Mouse (Mus musculus) lung, embryonic 15.5 days (tissue): ENCODE measurements at regions not wholly inside any gene's neighbourhood (a gene's known extent, or its start where the extent isn't known, plus 50 kb on each side); places are given as distances from the start of the nearest gene placed in this dataset.
A peak's percentile ranks its signal among the peaks of the same experiment; 100 is the strongest.

Source experiments
- ATAC-seq: fragments of 200-750 bp; cut with Nextera tagmentation; 2 replicates; pipeline ENCODE4 v1.8.0; 2017; ENCODE audit warnings: moderate number of reproducible peaks, borderline replicate concordance; ENCODE audit not compliant: low FRiP score, low TSS enrichment; ENCODE audit errors: extremely low read depth
- H3K27ac ChIP-seq: fragments of 300-500 bp; sonication (generic); 2 replicates; pipeline ENCODE4 v1.5.1; 2015; ENCODE audit warnings: moderate library complexity, mild to moderate bottlenecking, inconsistent platforms
- H3K27me3 ChIP-seq: fragments of 300-500 bp; sonication (generic); 2 replicates; pipeline ENCODE4 v1.6.1; 2015; ENCODE audit warnings: inconsistent platforms
- H3K36me3 ChIP-seq: fragments of 300-500 bp; sonication (generic); 2 replicates; pipeline ENCODE4 v1.6.1; 2015; ENCODE audit warnings: inconsistent platforms
- H3K4me1 ChIP-seq: fragments of 300-500 bp; sonication (generic); 2 replicates; pipeline ENCODE4 v1.6.1; 2015; ENCODE audit warnings: inconsistent platforms
- H3K4me2 ChIP-seq: fragments of 300-500 bp; sonication (generic); 2 replicates; pipeline ENCODE4 v1.6.1; 2015; ENCODE audit warnings: inconsistent platforms, mild to moderate bottlenecking, moderate library complexity
- H3K4me3 ChIP-seq: fragments of 300-500 bp; sonication (generic); 2 replicates; pipeline ENCODE4 v1.5.1; 2015; ENCODE audit warnings: mild to moderate bottlenecking, inconsistent platforms
- H3K9ac ChIP-seq: fragments of 300-500 bp; sonication (generic); 2 replicates; pipeline ENCODE4 v1.6.1; 2015; ENCODE audit warnings: inconsistent platforms
- H3K9me3 ChIP-seq: fragments of 300-500 bp; sonication (generic); 2 replicates; pipeline ENCODE4 v1.6.1; 2016; ENCODE audit warnings: inconsistent platforms
- WGBS: fragments of 180-500 bp; shearing (Covaris S2); methylation state at CpG from one replicate; pipeline ENCODE4 v1.1.7; 2015; 5-methylcytosine and 5-hydroxymethylcytosine counted together

GRCm38 (mm10) chr8:31518903-31519302 is 1909.6 kb upstream of the 5930422O12Rik start:
- H3K27me3 ChIP-seq = no peaks in the 10 kb centered on the region
- no peak overlapping the region for H3K4me3 ChIP-seq
- H3K9ac ChIP-seq = no peak overlapping the region
- 57% methylated on average over 1 of the region's 1 CpGs for WGBS
- ATAC-seq = no peak
- no peak overlapping the region for H3K4me2 ChIP-seq
- H3K27ac ChIP-seq = no peak overlapping the region
- H3K9me3 ChIP-seq = no peaks in the 10 kb centered on the region
- H3K36me3 ChIP-seq = no peaks in the 10 kb centered on the region
- 0 out of 2 replicates have a peak, but pooled peaks cover 2% of the 10 kb centered on the region for H3K4me1 ChIP-seq

- H3K9me3 ChIP-seq = no peaks in the 10 kb centered on the region
- no peaks in the 10 kb centered on the region for H3K27me3 ChIP-seq
- no peak overlapping the region for H3K4me2 ChIP-seq
- WGBS = 32% methylated on average over 2 of the region's 2 CpGs
- no peak overlapping the region for H3K4me3 ChIP-seq
- no peak overlapping the region for H3K9ac ChIP-seq
- peak; percentile 97 for ATAC-seq
- peak overlapping the region; percentile 55; the same call in 1 of the 2 replicates for H3K27ac ChIP-seq
- H3K4me1 ChIP-seq = 0 out of 2 replicates have a peak, but pooled peaks cover 2% of the 10 kb centered on the region
- no peaks in the 10 kb centered on the region for H3K36me3 ChIP-seq
Observed at GRCm38 (mm10) chr8:31520991-31521448, 1907.5 kb upstream of the 5930422O12Rik start.

GRCm38 (mm10) chr8:31525071-31525470 is 1903.4 kb upstream of the 5930422O12Rik start:
- ATAC-seq = no peak
- Histone ChIP-seq H3K27me3 (no peaks in the 10 kb centered on the region), H3K4me3 (no peak overlapping the region), H3K36me3 (no peaks in the 10 kb centered on the region), H3K4me1 (0 out of 2 replicates have a peak, but pooled peaks cover 2% of the 10 kb centered on the region), H3K27ac (peak overlapping the region; percentile 27; the same call in 1 of the 2 replicates), H3K9ac (no peak overlapping the region), H3K9me3 (no peaks in the 10 kb centered on the region), H3K4me2 (no peak overlapping the region)
- 48% methylated on average over 5 of the region's 5 CpGs for WGBS

- 93% methylated on average over 3 of the region's 3 CpGs for WGBS
- ATAC-seq = no peak
Observed at GRCm38 (mm10) chr8:31539251-31539650, 1889.3 kb upstream of the 5930422O12Rik start.

GRCm38 (mm10) chr8:31541646-31542045 is 1886.9 kb upstream of the 5930422O12Rik start:
- Histone ChIP-seq H3K9me3 (no peaks in the 10 kb centered on the region), H3K27me3 (no peaks in the 10 kb centered on the region), H3K4me1 (no peaks in the 10 kb centered on the region), H3K9ac (no peak overlapping the region), H3K4me2 (no peak overlapping the region), H3K36me3 (no peaks in the 10 kb centered on the region), H3K4me3 (no peak overlapping the region), H3K27ac (no peak overlapping the region)
- no peak for ATAC-seq
- 21% methylated on average over 4 of the region's 4 CpGs for WGBS

More at GRCm38 (mm10) chr8:31539251-31539650, 1889.3 kb upstream of the 5930422O12Rik start:
- Histone ChIP-seq H3K9ac (no peak overlapping the region), H3K27me3 (no peaks in the 10 kb centered on the region), H3K4me2 (no peak overlapping the region), H3K4me1 (no peaks in the 10 kb centered on the region), H3K27ac (no peak overlapping the region), H3K4me3 (no peak overlapping the region), H3K36me3 (no peaks in the 10 kb centered on the region), H3K9me3 (no peaks in the 10 kb centered on the region)

- no peaks in the 10 kb centered on the region for H3K36me3 ChIP-seq
- no peak overlapping the region for H3K4me2 ChIP-seq
- H3K9me3 ChIP-seq = no peaks in the 10 kb centered on the region
- H3K4me3 ChIP-seq = no peak overlapping the region
- no peak overlapping the region for H3K9ac ChIP-seq
- no peaks in the 10 kb centered on the region for H3K27me3 ChIP-seq
- H3K27ac ChIP-seq = no peak overlapping the region
- peak; percentile 35; the same call in 1 of the 2 replicates for ATAC-seq
- no peaks in the 10 kb centered on the region for H3K4me1 ChIP-seq
Observed at GRCm38 (mm10) chr8:31574136-31574535, 1854.4 kb upstream of the 5930422O12Rik start.

GRCm38 (mm10) chr8:31576129-31576528 is 1852.4 kb upstream of the 5930422O12Rik start:
- Histone ChIP-seq H3K27ac (no peak overlapping the region), H3K4me2 (no peak overlapping the region), H3K9ac (no peak overlapping the region), H3K4me1 (no peaks in the 10 kb centered on the region), H3K36me3 (no peaks in the 10 kb centered on the region), H3K4me3 (no peak overlapping the region), H3K27me3 (no peaks in the 10 kb centered on the region), H3K9me3 (no peaks in the 10 kb centered on the region)
- ATAC-seq = peak; percentile 83
- 43% methylated on average over 2 of the region's 2 CpGs for WGBS

- H3K4me1 ChIP-seq = no peaks in the 10 kb centered on the region
- no peaks in the 10 kb centered on the region for H3K27me3 ChIP-seq
- no peaks in the 10 kb centered on the region for H3K9me3 ChIP-seq
- H3K9ac ChIP-seq = no peak overlapping the region
- no peak overlapping the region for H3K4me2 ChIP-seq
- no peak overlapping the region for H3K4me3 ChIP-seq
- no peaks in the 10 kb centered on the region for H3K36me3 ChIP-seq
- 50% methylated on average over 1 of the region's 1 CpGs for WGBS
- no peak overlapping the region for H3K27ac ChIP-seq
- ATAC-seq = peak; percentile 62; the same call in 1 of the 2 replicates
Observed at GRCm38 (mm10) chr8:31584661-31585060, 1843.8 kb upstream of the 5930422O12Rik start.

- no peaks in the 10 kb centered on the region for H3K27me3 ChIP-seq
- no peak overlapping the region for H3K4me3 ChIP-seq
- H3K9ac ChIP-seq = no peak overlapping the region
- no peaks in the 10 kb centered on the region for H3K4me1 ChIP-seq
- no peaks in the 10 kb centered on the region for H3K36me3 ChIP-seq
- H3K27ac ChIP-seq = no peak overlapping the region
- no peak for ATAC-seq
- WGBS = 63% methylated on average over 5 of the region's 5 CpGs
- no peak overlapping the region for H3K4me2 ChIP-seq
- no peaks in the 10 kb centered on the region for H3K9me3 ChIP-seq
Observed at GRCm38 (mm10) chr8:31599536-31599935, 1829.0 kb upstream of the 5930422O12Rik start.

GRCm38 (mm10) chr8:31600979-31601378 is 1827.5 kb upstream of the 5930422O12Rik start:
- Histone ChIP-seq H3K4me2 (no peak overlapping the region), H3K4me1 (no peaks in the 10 kb centered on the region), H3K27me3 (no peaks in the 10 kb centered on the region), H3K9ac (no peak overlapping the region), H3K4me3 (no peak overlapping the region), H3K36me3 (no peaks in the 10 kb centered on the region), H3K27ac (no peak overlapping the region), H3K9me3 (no peaks in the 10 kb centered on the region)
- ATAC-seq = no peak
- WGBS = 72% methylated on average over 3 of the region's 3 CpGs

GRCm38 (mm10) chr8:31616501-31616900 is 1812.0 kb upstream of the 5930422O12Rik start:
- no peaks in the 10 kb centered on the region for H3K27me3 ChIP-seq
- H3K9me3 ChIP-seq = no peaks in the 10 kb centered on the region
- no peaks in the 10 kb centered on the region for H3K36me3 ChIP-seq
- H3K4me3 ChIP-seq = no peak overlapping the region
- H3K9ac ChIP-seq = no peak overlapping the region
- no peak overlapping the region for H3K27ac ChIP-seq
- H3K4me1 ChIP-seq = no peaks in the 10 kb centered on the region
- no peak for ATAC-seq
- WGBS = 92% methylated on average over 2 of the region's 2 CpGs
- no peak overlapping the region for H3K4me2 ChIP-seq

- no peak for ATAC-seq
- Histone ChIP-seq H3K9ac (no peak overlapping the region), H3K4me1 (no peaks in the 10 kb centered on the region), H3K4me2 (no peak overlapping the region), H3K27me3 (no peaks in the 10 kb centered on the region), H3K9me3 (no peaks in the 10 kb centered on the region), H3K27ac (no peak overlapping the region), H3K4me3 (no peak overlapping the region), H3K36me3 (no peaks in the 10 kb centered on the region)
- WGBS = 70% methylated on average over 2 of the region's 2 CpGs
Observed at GRCm38 (mm10) chr8:31627708-31628107, 1800.8 kb upstream of the 5930422O12Rik start.

GRCm38 (mm10) chr8:31628146-31628545 is 1800.4 kb upstream of the 5930422O12Rik start:
- Histone ChIP-seq H3K27me3 (no peaks in the 10 kb centered on the region), H3K36me3 (no peaks in the 10 kb centered on the region), H3K4me2 (no peak overlapping the region), H3K4me1 (no peaks in the 10 kb centered on the region), H3K9me3 (no peaks in the 10 kb centered on the region), H3K27ac (no peak overlapping the region), H3K9ac (no peak overlapping the region), H3K4me3 (no peak overlapping the region)
- WGBS = 92% methylated on average over 2 of the region's 2 CpGs
- no peak for ATAC-seq
